Mouse (Mus musculus) embryo, embryonic 11 days (tissue): ENCODE results near the gene Cog1.
"Not testable (repeated sequence)": the region's sequence is repeated elsewhere in the genome, so short reads cannot be mapped to it uniquely, and the experiment has no call there.

Experiments
- DNase-seq: peaks from one replicate; pipeline ENCODE4 v3.0.0-alpha.2; 2015

The Cog1 gene

GRCm38 (mm10) chr11:113632303-113632702, 16.7 kb upstream of the Cog1 start:
- DNase-seq = no peak

- DNase-seq = no peak
These were observed 15.6 kb upstream of the Cog1 start for GRCm38 (mm10) chr11:113633398-113633797.

- DNase-seq = no peak
These were observed 14.3 kb upstream of the Cog1 start for GRCm38 (mm10) chr11:113634699-113635121.

GRCm38 (mm10) chr11:113638680-113639079, 10.3 kb upstream of the Cog1 start:
- DNase-seq = no peak

GRCm38 (mm10) chr11:113645181-113645580, 3.8 kb upstream of the Cog1 start:
- no peak for DNase-seq

GRCm38 (mm10) chr11:113648152-113648551, 817 bp upstream of the Cog1 start:
- DNase-seq = peak; percentile 89

- DNase-seq = peak; percentile 90
These were observed 613 bp downstream of the Cog1 start, which contains the start of gene Slc39a11 for GRCm38 (mm10) chr11:113649353-113650210. Gene Slc39a11, minus strand, starts transcription at chr11:113650079.

- no peak for DNase-seq
These were observed 2.4 kb downstream of the Cog1 start for GRCm38 (mm10) chr11:113651206-113651906.

GRCm38 (mm10) chr11:113651907-113652273, 2.9 kb downstream of the Cog1 start:
- peak; percentile 69 for DNase-seq

GRCm38 (mm10) chr11:113652516-113652915, 3.5 kb downstream of the Cog1 start:
- DNase-seq = no peak

GRCm38 (mm10) chr11:113654105-113654504, 5.1 kb downstream of the Cog1 start:
- DNase-seq = no peak

- peak; percentile 48 for DNase-seq
These were observed 5.7 kb downstream of the Cog1 start for GRCm38 (mm10) chr11:113654561-113655270.

GRCm38 (mm10) chr11:113656511-113656932, 7.6 kb downstream of the Cog1 start:
- no peak for DNase-seq

- DNase-seq = no peak
These were observed 8.3 kb downstream of the Cog1 start for GRCm38 (mm10) chr11:113657221-113657620.

GRCm38 (mm10) chr11:113658319-113658718, 9.3 kb downstream of the Cog1 start:
- no peak for DNase-seq

GRCm38 (mm10) chr11:113658763-113659162, 9.8 kb downstream of the Cog1 start:
- DNase-seq = no peak

GRCm38 (mm10) chr11:113660213-113660612, 11.2 kb downstream of the Cog1 start:
- DNase-seq = not testable (repeated sequence)

- no peak for DNase-seq
These were observed 12.0 kb downstream of the Cog1 start for GRCm38 (mm10) chr11:113660940-113661339.

- no peak for DNase-seq
These were observed 12.9 kb downstream of the Cog1 start for GRCm38 (mm10) chr11:113661835-113662351.

- no peak for DNase-seq
These were observed 15.3 kb downstream of the Cog1 start for GRCm38 (mm10) chr11:113664279-113664678.

- DNase-seq = no peak
These were observed 17.2 kb downstream of the Cog1 start for GRCm38 (mm10) chr11:113666205-113666604.

GRCm38 (mm10) chr11:113666648-113667047, 17.7 kb downstream of the Cog1 start:
- DNase-seq = no peak

- no peak for DNase-seq
These were observed 18.2 kb downstream of the Cog1 start for GRCm38 (mm10) chr11:113667122-113667521.
